Mouse (Mus musculus) megakaryocyte, adult 5-6 weeks (primary cell): Measurements from ENCODE around the gene Wdr11. TPM values are rescaled to one million over a fixed set of nuclear protein-coding genes. Genes with fewer than 3 reads are reported as not detected.

ENCODE experiments used
- ATAC-seq: 2 replicates; pipeline ENCODE4 v1.8.0; 2016; ENCODE audit warnings: mild to moderate bottlenecking, inconsistent platforms; ENCODE audit not compliant: poor library complexity, severe bottlenecking
- total RNA-seq, 2 experiments: library from RNA; stranded (forward) in 1 of 2; stranded (reverse) in 1 of 2; fragments of 153-499, 151-499 nt in 1 of 2; fragments of 221-1000, 200-1000 nt in 1 of 2; gene quantifications; 2 replicates each; pipeline versions ENCODE4 v1.2.3 to v1.2.4; 2015 to 2017

The Wdr11 gene
- total RNA-seq (2015) (24.9 and 30.9 TPM in 2 replicates), total RNA-seq (2017) (24.2 and 27.9 TPM in 2 replicates)

DNA sequence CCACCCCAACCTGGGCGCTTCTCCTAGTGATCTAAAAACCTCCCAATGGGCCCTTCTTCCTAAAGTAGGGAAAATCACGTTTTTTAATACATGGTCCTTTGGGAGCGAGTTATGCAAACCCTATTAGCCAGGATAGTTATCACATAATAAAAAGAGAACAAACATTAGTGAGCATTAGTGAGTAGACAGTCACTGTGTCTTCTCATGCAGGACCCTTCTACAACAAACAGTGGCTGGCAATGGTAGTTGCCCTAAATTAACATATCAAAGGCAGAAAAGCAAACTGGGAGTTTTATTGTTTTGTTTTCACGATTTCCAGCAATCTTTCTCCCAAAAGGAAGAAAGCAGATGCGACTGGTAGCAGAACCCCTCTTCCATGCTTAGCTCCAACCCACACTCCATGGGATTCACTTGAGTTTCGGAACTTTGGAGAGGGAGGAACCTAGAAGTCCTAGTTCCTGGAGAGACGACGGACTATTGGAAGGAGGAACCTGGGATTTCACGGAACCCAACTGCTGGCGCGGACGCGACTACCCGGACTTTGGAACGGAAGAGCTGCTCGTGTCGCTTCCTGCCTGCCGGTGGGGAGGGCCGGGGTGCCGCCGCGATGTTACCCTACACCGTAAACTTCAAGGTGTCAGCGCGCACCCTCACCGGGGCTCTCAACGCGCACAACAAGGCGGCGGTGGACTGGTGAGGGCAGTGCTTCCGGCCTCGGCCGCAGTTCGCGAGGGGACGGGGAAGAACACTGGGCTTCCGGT, at the start of gene Wdr11:
Wdr11 (plus strand) TSS at position 493 of the 761 bp plus-strand sequence.
- ATAC-seq = peak; percentile 89

DNA sequence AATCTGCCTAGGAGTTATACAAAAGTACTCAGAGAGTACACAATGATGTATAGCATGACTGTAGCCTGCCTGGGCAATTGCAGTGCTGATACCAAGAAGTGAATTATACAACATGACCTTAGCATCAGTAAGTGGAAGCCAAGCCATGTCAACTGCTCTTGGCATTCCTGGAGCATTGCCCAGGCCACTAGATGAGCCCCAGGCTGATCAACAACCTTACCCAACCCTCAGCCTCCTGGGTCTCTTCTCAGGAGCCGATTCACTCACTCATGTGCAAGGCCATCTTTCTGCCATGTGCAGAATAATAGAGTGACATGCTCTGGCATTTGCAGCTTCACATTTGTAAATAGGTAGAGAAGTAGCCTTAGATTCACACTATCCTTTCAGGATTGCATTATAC, 24.1 kb upstream of the Wdr11 start:
- no peak for ATAC-seq

DNA sequence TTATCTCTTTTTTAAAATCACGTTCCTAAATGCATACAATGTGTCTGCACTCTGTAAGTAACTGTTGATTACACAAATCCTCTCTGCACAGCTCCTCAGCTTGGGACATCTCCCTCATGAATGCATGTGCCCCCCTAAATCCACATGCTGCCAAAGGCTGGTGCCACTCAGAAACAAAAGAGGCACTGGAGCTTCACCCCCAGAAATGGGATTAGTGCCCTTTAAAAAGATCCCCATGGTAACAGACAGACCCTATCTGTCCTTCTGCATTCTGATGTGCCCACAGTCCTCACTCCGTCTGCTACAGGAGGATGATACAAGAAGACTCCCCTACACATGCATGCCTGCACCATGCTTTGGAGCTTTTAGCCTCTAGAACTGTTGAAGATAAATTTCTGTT, 23.3 kb upstream of the Wdr11 start:
- no peak for ATAC-seq

DNA sequence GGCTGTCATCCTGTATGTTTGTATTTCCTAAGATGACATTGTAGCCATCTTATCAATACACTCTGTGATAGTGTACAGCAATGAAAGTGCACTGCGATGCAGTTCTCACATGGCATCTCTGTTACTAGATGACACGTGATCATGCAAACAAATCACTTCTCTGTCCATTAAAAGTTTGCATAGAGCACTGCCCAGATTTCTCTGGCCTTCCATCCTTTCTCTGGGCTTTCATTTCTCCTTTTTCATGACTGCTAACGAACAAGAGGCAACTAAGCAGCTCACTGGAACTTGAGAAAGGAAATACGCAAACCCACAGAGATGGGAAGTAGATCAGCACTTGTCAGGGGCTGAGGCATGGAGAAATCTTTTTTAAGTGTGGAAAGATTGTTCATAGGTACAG, 17.2 kb upstream of the Wdr11 start:
- ATAC-seq = peak; percentile 92

DNA sequence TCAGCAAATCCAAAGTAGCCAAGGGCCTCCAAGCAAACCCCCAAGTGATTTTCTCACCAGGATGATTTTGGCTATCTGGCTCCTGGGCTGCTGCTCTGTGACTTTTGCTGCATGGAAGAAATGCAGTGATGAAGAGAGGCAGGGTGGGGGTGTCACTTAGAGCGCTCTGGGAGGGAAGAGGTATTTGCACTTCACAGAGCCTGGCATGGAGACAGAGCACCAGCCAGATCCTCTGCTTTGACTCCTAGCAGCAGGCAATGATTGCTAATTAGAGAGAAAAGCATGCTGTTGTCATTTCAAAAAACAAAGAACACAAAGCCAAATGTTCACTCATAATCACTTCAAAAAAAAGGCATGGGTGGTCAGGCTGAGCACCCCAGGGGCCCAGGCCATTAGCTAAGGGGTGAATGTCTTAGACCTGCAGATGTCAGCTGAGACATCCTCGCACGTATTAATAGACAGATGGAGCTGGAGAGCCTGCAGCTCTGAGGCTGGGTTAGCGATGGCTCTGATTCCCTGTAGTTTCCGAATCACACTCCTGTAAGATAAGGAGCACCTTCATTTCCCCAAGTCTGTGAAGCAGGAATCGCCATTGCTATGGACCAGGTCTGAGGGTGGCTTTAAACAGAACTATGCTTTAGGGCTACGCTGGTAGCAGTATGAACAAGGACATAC, 16.4 kb upstream of the Wdr11 start:
- 0 out of 2 replicates have a peak, but pooled peaks have one; percentile 2 for ATAC-seq

DNA sequence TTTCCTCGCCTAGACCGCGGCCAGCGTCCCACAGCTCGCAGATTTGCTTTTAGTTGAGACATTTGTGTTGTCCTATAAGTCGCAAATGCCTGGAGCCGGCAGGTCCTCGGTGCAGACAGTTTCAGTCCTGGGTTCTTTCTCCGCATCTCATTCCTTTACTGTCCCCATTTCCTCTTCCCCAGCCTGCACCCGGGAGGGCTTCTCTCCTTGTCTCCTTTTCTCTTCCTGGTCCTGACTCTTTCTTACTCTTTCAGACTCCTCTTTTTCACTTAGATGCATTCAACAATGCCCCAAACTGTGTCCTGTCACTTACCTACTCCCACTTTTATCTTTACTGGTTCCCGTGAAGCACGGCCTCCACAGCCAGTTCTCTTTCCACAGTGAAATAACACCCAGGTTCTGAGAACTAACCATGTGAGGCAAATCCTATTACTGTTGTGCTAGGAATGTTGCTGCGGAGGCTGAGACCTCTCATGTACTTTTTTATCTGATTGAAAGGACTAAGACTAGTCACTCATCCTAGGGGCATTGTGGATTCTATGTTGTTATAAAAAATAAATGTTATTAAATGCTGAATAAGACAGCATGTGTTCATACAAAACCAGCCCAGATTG, 576 bp downstream of the Wdr11 start:
- ATAC-seq = peak; percentile 29

DNA sequence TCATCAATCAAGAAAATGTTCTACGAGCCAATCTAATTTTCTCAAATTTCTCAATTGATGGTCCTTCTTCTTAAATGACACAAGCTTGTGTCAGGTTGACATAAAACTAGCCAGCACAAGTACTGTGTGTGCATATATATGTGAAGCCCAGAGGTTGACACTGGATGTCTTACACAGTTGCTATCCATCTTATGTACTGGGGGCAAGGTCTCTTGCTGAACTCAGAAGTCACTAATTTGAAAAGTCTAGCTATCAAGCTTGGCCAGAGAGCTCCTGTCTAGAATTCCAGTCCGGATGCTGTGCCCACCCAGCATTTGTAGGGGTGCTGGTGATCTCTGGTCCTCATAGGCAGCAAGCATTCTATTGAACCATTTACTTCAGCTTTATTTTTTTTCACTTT, 5.5 kb downstream of the Wdr11 start:
- ATAC-seq = no peak

DNA sequence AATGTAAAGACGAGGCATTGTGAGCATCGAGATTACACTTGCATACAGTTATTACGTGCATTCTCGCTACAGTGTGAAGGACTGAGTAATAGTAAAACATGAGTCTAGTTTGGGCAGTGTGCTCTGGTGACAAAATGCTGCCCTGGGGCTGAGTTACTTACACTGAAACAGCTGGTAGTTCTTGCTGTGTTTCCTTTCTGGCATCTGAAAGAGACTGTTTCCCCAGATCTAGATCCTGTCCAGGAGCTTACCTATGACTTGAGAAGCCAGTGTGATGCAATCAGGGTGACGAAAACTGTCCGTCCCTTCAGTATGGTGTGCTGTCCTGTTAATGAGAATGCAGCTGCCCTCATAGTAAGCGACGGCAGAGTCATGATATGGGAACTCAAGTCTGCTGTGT, 14.6 kb downstream of the Wdr11 start:
- peak; percentile 17; the same call in 1 of the 2 replicates for ATAC-seq

DNA sequence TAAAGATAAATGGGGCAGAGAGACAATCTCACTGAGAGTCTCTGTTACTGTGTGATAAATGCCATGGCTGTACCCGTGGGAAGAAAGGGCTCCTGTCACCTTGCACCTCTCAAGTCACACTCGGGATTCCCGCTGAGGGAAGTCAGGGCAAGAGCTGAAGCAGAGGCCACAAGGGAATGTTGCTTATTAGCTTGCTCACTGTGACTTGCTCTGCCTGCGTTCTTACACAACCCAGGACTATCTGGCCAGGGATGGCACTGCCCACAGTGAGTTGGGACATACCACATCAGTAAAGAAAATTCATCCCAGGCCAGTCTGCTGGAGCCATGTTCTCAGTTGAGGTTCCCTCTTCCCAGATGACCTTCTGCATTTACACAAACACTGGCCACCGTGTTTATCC, 29.5 kb downstream of the Wdr11 start:
- no peak for ATAC-seq

DNA sequence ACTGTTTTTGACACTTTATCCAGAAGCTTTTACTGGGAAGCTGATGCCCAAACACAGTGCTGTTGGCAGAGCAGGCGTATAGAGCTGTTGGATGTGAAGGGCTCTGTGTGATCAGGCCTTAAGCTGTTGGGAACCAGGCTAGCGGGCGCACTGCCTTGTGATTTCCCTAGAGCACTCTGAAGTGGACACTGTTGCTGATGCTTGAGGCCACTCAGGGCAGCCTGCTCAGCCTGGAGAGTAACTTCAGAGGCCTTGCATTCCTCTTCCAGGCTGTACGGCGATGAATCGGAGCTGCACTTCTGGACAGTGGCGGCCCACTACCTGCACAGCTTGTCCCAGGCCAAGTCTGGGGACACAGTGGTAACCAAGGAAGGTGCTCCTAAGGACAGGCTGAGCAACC, 38.7 kb downstream of the Wdr11 start:
- no peak for ATAC-seq

DNA sequence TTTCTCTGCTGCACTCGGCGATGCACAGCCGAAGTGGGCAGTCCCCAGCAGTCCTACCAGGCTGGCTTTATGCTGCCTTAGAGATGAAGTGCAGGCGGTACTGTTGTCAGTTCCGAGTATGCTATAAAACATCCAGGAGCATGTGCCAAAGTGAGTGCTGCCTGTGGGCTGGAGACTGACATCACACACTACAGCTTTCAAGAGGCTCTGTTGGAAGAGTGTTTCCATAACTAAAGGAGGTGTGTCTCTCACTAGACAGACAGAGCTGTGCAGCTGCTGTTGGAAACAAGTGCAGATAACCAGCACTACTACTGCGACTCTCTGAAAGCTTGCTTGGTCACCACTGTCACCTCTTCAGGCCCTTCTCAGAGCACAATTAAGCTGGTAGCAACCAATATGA, 39.8 kb downstream of the Wdr11 start:
- no peak for ATAC-seq

DNA sequence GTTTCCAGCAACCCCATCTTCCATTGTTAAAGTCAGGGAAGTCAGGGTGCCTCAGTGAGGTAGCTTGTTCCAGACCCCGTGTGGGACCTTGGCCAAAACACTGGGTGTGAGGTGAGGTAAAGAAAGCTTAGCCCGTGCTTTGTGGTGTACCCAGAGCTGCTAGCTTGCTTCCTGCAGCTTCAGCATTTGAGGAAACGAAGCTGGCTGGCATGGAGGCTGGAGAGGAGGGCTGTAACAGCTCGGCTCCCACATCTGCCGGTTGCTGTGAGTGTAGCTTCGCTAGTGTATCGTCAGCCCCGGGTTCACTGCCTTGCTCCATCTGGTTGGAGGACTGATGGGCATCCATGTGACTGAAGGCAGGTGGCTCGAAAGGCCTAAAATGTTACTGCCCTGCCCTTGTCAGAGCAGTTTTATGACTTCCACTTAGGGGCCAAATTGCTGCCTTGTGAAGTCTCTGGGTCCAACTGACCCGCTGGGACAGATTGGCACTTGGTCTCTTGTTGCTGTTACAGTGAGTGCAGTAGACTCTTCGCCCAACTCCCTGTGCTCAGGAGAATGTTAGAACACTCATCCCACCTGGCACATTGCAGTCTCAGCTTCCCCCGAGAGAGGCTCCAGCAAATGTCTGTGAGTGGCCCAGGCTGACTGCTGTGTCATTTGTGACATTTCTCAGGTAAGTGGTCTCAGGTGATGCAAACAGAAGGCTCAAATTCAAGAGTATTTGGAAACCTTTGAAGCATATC, 44.4 kb downstream of the Wdr11 start:
- peak; percentile 35 for ATAC-seq

DNA sequence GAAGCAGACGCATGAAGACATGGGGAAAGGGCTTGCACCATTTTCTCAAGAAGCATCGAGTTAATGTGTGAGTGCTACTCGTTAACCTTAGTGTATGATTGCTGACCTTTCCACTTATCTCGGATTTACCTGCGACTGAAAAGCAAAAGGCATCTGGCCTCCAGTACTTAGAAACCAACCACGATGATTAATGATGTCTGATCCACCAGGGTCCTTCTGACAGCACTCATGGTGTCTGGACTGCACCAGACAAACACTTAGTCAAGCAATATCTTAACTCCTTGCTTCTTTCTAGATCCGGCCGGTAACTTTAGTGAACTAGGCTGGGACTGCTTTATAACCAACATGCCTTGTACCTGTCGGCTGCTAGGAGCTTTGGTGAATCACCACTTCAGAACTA, 45.3 kb downstream of the Wdr11 start:
- no peak for ATAC-seq

DNA sequence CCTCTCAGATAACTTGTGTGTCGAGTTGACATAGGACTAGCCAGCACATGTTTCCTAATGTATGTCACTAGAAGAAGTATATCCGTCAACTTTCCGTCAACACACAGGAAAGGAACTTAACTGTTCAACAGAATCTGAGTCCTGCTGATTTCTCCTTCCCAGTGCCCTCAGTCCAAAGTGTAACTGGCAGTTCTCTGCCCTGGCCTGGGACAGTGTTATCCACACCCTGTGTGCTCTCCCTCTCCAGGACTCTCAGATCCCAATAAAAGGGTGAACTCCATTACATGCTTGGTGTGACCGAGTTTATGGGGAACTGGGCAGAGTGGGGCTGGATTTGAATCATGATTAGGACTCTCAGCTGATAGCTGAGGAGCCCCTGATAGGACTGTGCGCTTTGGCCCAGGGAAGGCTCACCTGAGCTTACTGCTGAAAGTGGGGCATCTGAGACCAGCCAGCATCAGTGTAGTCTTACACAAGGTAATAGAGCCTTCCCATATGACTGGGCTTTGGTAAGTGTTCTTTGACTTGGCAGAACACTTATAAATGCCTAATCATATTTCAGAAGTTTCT, 46.3 kb downstream of the Wdr11 start:
- no peak for ATAC-seq

DNA sequence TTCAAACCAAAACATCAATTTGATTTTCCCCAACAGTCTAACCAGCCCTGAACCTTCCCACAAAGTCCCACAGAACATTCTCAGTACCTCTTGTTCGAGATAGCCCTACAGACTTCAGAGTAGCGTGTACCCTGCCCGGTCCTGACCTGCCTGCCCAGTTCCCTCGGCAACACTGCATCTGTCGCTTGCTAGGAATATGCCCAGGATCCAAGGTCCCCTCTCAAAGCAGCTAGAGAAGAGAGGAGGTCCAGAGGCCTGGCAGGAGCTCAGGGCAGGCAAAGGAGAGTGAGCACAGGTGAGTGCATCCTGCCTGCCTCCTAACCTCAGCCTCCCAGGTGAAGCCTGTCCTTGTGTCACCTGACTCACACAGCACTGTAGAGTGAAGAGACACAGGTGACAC, 47.3 kb downstream of the Wdr11 start:
- no peak for ATAC-seq

DNA sequence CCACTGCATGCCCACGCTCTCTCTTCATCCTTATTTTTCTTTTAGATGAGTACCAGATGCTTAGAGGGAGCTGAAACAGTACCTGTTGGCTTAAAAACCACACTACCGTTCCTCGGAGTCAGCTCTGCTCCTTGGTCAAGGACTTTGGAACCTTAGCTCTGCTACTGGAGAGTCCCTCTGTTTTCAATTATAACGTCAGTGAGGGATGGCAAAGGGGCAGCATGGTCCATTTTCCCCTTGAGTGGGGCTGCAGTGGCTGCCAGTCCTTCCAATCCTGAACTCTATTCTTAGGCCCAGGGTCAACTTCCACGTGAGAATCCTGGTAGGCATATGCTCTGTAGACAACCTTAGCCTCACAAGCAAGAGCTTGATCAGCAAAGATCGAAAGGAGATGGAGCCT, 48.2 kb downstream of the Wdr11 start:
- no peak for ATAC-seq

DNA sequence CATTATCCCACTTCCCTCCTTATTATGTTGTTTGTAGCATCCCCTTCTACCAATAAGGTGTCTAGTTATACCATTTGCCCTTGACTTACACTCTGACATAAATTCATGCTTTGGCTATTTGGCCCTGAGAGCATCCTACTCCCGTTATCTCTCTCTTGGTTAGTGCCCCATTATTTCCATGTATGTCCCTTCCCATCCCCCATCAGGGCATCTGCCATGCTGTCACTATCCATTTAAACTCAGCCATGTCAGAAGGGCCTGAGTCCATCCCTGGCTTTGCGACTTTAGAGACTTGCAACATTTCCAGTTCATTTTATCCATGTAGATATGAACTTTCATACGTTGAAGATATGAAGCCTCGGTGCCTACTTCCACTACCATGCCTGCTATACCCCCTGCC, 51.6 kb downstream of the Wdr11 start:
- no peak for ATAC-seq

DNA sequence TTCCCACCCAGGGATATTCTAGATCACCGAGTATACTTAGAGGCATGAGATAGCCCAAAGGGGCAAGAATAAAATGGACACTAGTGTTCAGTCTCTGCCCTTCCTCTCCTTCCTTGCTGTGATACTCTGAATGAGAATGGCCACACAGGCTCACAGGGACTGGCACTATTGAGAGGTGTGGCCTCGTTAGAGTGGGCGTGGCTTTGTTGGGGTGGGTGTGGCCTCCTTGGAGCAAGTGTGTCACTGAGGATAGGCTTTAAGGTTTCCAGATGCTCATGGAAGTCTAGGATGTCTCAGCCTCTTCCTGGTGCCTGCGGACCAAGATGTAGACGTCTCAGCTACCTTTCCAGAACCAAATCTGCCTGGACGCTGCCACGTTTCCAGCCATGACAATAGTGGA, 56.1 kb downstream of the Wdr11 start:
- ATAC-seq = no peak; the same call in 1 of the 2 replicates

DNA sequence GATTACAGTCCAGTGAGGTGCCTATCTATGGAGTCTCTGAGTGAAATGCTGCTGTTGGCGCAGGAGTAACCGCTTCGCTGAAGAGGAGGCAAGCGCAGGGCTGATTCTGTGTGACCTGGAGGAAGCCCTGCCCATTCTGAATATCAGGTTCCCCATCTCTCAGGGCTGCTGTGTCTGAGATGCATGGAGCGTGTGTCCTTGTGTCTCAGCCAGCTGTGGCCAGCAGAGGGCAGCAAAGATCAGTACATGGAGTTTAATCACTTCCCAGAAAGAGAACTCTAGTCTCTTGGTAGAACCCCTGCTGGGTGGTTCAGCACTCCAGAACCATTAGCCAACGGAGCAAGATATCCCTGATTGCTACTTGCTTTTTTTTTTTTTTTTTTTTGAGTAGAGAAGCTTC, 57.3 kb downstream of the Wdr11 start:
- peak; percentile 88 for ATAC-seq

DNA sequence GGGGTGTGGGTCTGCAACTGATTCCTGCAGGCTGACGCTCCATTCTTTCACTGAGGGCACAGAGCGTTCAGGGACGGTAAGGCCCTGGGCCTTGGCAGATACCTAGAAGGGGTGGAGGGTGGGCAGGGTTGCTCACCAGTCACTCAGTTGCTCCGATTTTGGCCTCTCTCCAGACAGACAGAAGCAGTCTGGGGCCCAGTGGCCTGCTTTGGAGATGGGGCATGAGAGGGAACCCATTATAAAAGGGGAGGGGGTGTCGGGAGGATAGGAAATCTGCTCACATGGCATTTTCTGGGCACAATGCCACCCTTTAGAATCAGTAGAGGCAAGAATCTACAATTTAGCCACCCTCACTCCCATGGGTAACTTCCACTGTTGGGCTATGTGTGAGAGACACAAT, 59.1 kb downstream of the Wdr11 start:
- no peak for ATAC-seq

DNA sequence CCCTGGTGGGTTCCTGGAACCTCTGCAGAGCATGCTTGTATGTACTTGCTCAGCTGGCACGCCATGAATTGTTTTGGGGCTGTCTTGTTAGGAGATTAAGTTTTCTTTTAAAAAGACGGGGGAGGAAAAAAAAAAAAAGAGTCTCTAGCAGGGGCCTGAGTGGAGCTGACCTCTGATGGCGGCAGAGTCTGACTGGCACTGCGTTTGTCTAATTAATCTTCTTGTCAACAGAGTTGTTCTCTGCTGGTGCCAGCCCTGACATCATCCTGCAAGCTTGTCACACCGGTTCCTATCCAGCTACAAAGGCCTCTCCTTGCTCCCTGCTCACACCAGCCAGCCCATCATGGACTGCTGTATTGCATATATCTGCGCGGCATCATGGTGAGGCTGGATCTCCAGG, 60.1 kb downstream of the Wdr11 start:
- no peak for ATAC-seq
